Mouse (Mus musculus): ENCODE measurements at regions not wholly inside any gene's neighbourhood (a gene's known extent, or its start where the extent isn't known, plus 50 kb on each side); places are given as distances from the start of the nearest gene placed in this dataset.

GRCm38 (mm10) chr3:143103333-143103732, 221.5 kb upstream of the Pkn2 start:
- no peaks in the 10 kb centered on the region for H3K9me3 ChIP-seq (ENCODE audit: low read length)
- peaks cover 2% of the 10 kb centered on the region; the same call in 1 of the 2 replicates for H3K4me1 ChIP-seq (ENCODE audit: insufficient read depth)
- H3K27me3 ChIP-seq (ENCODE audit: insufficient read depth, low read length) = peaks cover 35% of the 10 kb centered on the region
- 25% methylated on average over 3 of the region's 3 CpGs for WGBS (ENCODE audit: insufficient replicate concordance)
- H3K4me2 ChIP-seq (ENCODE audit: low read depth, low read length) = no peak overlapping the region
- ATAC-seq (no peak), DNase-seq (no peak)
- no peak overlapping the region for H3K4me3 ChIP-seq (ENCODE audit: low read depth, low read length)
- TF ChIP-seq CTCF (IDR thresholded peaks at IDR 0.05; ENCODE audit: low read depth) (no peak), EP300 (IDR thresholded peaks at IDR 0.05; ENCODE audit: low read depth) (no peak)
- no peaks in the 10 kb centered on the region for H3K36me3 ChIP-seq (replicated peaks; ENCODE audit: insufficient read depth, low read length)
- H3K9ac ChIP-seq (replicated peaks) = no peak overlapping the region
- no peak overlapping the region for H3K27ac ChIP-seq (ENCODE audit: low read depth)

- TF ChIP-seq EP300 (IDR thresholded peaks at IDR 0.05; ENCODE audit: low read depth) (no peak), CTCF (IDR thresholded peaks at IDR 0.05; ENCODE audit: low read depth) (no peak)
- Histone ChIP-seq H3K4me1 (ENCODE audit: insufficient read depth) (peaks cover 2% of the 10 kb centered on the region; the same call in 1 of the 2 replicates), H3K36me3 (replicated peaks; ENCODE audit: insufficient read depth, low read length) (no peaks in the 10 kb centered on the region), H3K4me3 (ENCODE audit: low read depth, low read length) (peak overlapping the region; percentile 40), H3K27ac (ENCODE audit: low read depth) (no peak overlapping the region), H3K9ac (replicated peaks) (no peak overlapping the region), H3K27me3 (ENCODE audit: insufficient read depth, low read length) (peaks cover 35% of the 10 kb centered on the region), H3K4me2 (ENCODE audit: low read depth, low read length) (peak overlapping the region; percentile 67), H3K9me3 (ENCODE audit: low read length) (no peaks in the 10 kb centered on the region)
- DNase-seq (no peak), ATAC-seq (no peak)
- 5% methylated on average over 55 of the region's 59 CpGs for WGBS (ENCODE audit: insufficient replicate concordance)
Observed at GRCm38 (mm10) chr3:143100810-143101645, 219.2 kb upstream of the Pkn2 start.

GRCm38 (mm10) chr3:143100203-143100602, 218.4 kb upstream of the Pkn2 start:
- DNase-seq (no peak), ATAC-seq (no peak)
- TF ChIP-seq EP300 (IDR thresholded peaks at IDR 0.05; ENCODE audit: low read depth) (no peak), CTCF (IDR thresholded peaks at IDR 0.05; ENCODE audit: low read depth) (no peak)
- Histone ChIP-seq H3K27me3 (ENCODE audit: insufficient read depth, low read length) (peaks cover 35% of the 10 kb centered on the region), H3K4me1 (ENCODE audit: insufficient read depth) (peaks cover 2% of the 10 kb centered on the region; the same call in 1 of the 2 replicates), H3K9ac (replicated peaks) (no peak overlapping the region), H3K4me2 (ENCODE audit: low read depth, low read length) (no peak overlapping the region), H3K9me3 (ENCODE audit: low read length) (no peaks in the 10 kb centered on the region), H3K36me3 (replicated peaks; ENCODE audit: insufficient read depth, low read length) (no peaks in the 10 kb centered on the region), H3K27ac (ENCODE audit: low read depth) (no peak overlapping the region), H3K4me3 (ENCODE audit: low read depth, low read length) (no peak overlapping the region)
- 69% methylated on average over 7 of the region's 7 CpGs for whole genome bisulfite sequencing (ENCODE audit: insufficient replicate concordance)

GRCm38 (mm10) chr3:143092206-143092605, 210.4 kb upstream of the Pkn2 start:
- DNase-seq = no peak
- Histone ChIP-seq H3K27ac (ENCODE audit: low read depth) (no peak overlapping the region), H3K27me3 (ENCODE audit: insufficient read depth, low read length) (no peaks in the 10 kb centered on the region), H3K9me3 (ENCODE audit: low read length) (no peaks in the 10 kb centered on the region), H3K9ac (replicated peaks) (no peak overlapping the region), H3K4me3 (ENCODE audit: low read depth, low read length) (no peak overlapping the region), H3K4me2 (ENCODE audit: low read depth, low read length) (no peak overlapping the region), H3K4me1 (ENCODE audit: insufficient read depth) (no peaks in the 10 kb centered on the region), H3K36me3 (replicated peaks; ENCODE audit: insufficient read depth, low read length) (no peaks in the 10 kb centered on the region)
- TF ChIP-seq EP300 (IDR thresholded peaks at IDR 0.05; ENCODE audit: low read depth) = no peak
- no peak for TF ChIP-seq CTCF (IDR thresholded peaks at IDR 0.05; ENCODE audit: low read depth)
- no peak for ATAC-seq
- 42% methylated on average over 4 of the region's 4 CpGs for WGBS (ENCODE audit: insufficient replicate concordance)

- 43% methylated on average over 9 of the region's 9 CpGs for WGBS (ENCODE audit: insufficient replicate concordance)
- Histone ChIP-seq H3K9me3 (ENCODE audit: low read length) (no peaks in the 10 kb centered on the region), H3K27ac (ENCODE audit: low read depth) (no peak overlapping the region), H3K27me3 (ENCODE audit: insufficient read depth, low read length) (no peaks in the 10 kb centered on the region), H3K36me3 (replicated peaks; ENCODE audit: insufficient read depth, low read length) (no peaks in the 10 kb centered on the region), H3K9ac (replicated peaks) (no peak overlapping the region), H3K4me3 (ENCODE audit: low read depth, low read length) (no peak overlapping the region), H3K4me2 (ENCODE audit: low read depth, low read length) (no peak overlapping the region), H3K4me1 (ENCODE audit: insufficient read depth) (no peaks in the 10 kb centered on the region)
- TF ChIP-seq CTCF (IDR thresholded peaks at IDR 0.05; ENCODE audit: low read depth) (no peak), EP300 (IDR thresholded peaks at IDR 0.05; ENCODE audit: low read depth) (no peak)
- ATAC-seq (no peak), DNase-seq (no peak)
Observed at GRCm38 (mm10) chr3:143090886-143091285, 209.1 kb upstream of the Pkn2 start.

- Histone ChIP-seq H3K4me1 (ENCODE audit: insufficient read depth) (no peaks in the 10 kb centered on the region), H3K4me3 (ENCODE audit: low read depth, low read length) (no peak overlapping the region), H3K27ac (ENCODE audit: low read depth) (no peak overlapping the region), H3K4me2 (ENCODE audit: low read depth, low read length) (no peak overlapping the region), H3K9ac (replicated peaks) (no peak overlapping the region), H3K9me3 (ENCODE audit: low read length) (no peaks in the 10 kb centered on the region), H3K36me3 (replicated peaks; ENCODE audit: insufficient read depth, low read length) (no peaks in the 10 kb centered on the region), H3K27me3 (ENCODE audit: insufficient read depth, low read length) (no peaks in the 10 kb centered on the region)
- ATAC-seq (no peak), DNase-seq (no peak)
- WGBS (ENCODE audit: insufficient replicate concordance) = 62% methylated on average over 3 of the region's 3 CpGs
- no peak for TF ChIP-seq CTCF (IDR thresholded peaks at IDR 0.05; ENCODE audit: low read depth)
- TF ChIP-seq EP300 (IDR thresholded peaks at IDR 0.05; ENCODE audit: low read depth) = no peak
Observed at GRCm38 (mm10) chr3:143090316-143090715, 208.5 kb upstream of the Pkn2 start.

Data from liver, postnatal 0 days (tissue).